Mouse (Mus musculus) spleen, adult 2 months (tissue): ENCODE results near the gene Ldlrad2.

Experiments used
- CTCF ChIP-seq: fragments of 200-500 bp; IDR thresholded peaks from 2 replicates; pipeline ENCODE4 v1.5.1; 2011; ENCODE audit warnings: mild to moderate bottlenecking, inconsistent platforms; ENCODE audit not compliant: insufficient read depth, insufficient read length, insufficient replicate concordance; ENCODE audit errors: extremely low read depth
- POLR2A ChIP-seq: fragments of 200-500 bp; IDR thresholded peaks from 2 replicates; pipeline ENCODE4 v1.6.1; 2011; ENCODE audit warnings: low read depth, low read length, inconsistent platforms

- TF ChIP-seq POLR2A (no peak), CTCF (no peak)
Measured at GRCm38 (mm10) chr4:137597098-137597630, 22.8 kb upstream of the Ldlrad2 start.
